Mouse (Mus musculus): Measurements from ENCODE around the gene Ces5a. TPM values are rescaled to one million over a fixed set of nuclear protein-coding genes. Genes with fewer than 3 reads are reported as not detected.

Ces5a gene
- total RNA-seq, 4 experiments from 2014 or later: 0.20 to 0.86 (median 0.22) TPM; not detected in 1

Other genes with a start within 250 kb of the Ces5a start
- gene Ces1g, start 198.5 kb downstream of the Ces5a start, total RNA-seq (2022): not detected
- gene Ces1h, start 156.1 kb downstream of the Ces5a start, total RNA-seq (2022): not detected